ENCODE assay signal across 12 mouse cellular contexts in genomic region chr7:67776636-67777305, GRCm38 (mm10). TPM values are rescaled to one million over a fixed set of nuclear protein-coding genes. Genes with fewer than 3 reads are reported as not detected.
A peak's percentile ranks its signal among the peaks of the same experiment; 100 is the strongest.
DNase-seq lines count a peak whose midpoint lies in the region; ATAC-seq and TF ChIP-seq lines count a peak whose summit lies in the region.
"Had no signal": no experiment of that assay in that cellular context is flagged by ENCODE, and none has a peak within 500 bp of the region (broad histone marks: within the 10 kb centered on the region; RNA-seq: fewer than 3 reads in every experiment).

No protein-coding gene starts in this region.

- 0 out of 2 replicates have a peak overlapping the region, but pooled peaks have one; percentile 6 for H3K4me2 ChIP-seq in intestine, embryonic 16.5 days (ENCODE audit: low read depth, low read length)
- H3K4me2 ChIP-seq in intestine, postnatal 0 days (replicated peaks; ENCODE audit: low read depth): no peak overlapping the region
- H3K4me2 ChIP-seq in liver, embryonic 12.5 days: no peak overlapping the region
- H3K4me2 ChIP-seq: limb, embryonic 12.5 days had no signal

- H3K27ac ChIP-seq in intestine, embryonic 16.5 days (ENCODE audit: low read length): no peak overlapping the region
- no peak overlapping the region for H3K27ac ChIP-seq in intestine, postnatal 0 days (ENCODE audit: low read depth, low read length)
- H3K27ac ChIP-seq in liver, embryonic 12.5 days: no peak overlapping the region
- H3K27ac ChIP-seq: limb, embryonic 12.5 days; macrophage had no signal

- H3K36me3 ChIP-seq in intestine, embryonic 16.5 days (ENCODE audit: control insufficient read depth, insufficient read depth, low read length): no peaks in the 10 kb centered on the region
- no peaks in the 10 kb centered on the region for H3K36me3 ChIP-seq in intestine, postnatal 0 days (ENCODE audit: control insufficient read depth, insufficient read depth)
- no peaks in the 10 kb centered on the region for H3K36me3 ChIP-seq in liver, embryonic 12.5 days
- H3K36me3 ChIP-seq: limb, embryonic 12.5 days had no signal

- H3K27me3 ChIP-seq in intestine, embryonic 16.5 days (replicated peaks; ENCODE audit: control insufficient read depth, insufficient read depth, low read length): no peaks in the 10 kb centered on the region
- H3K27me3 ChIP-seq in intestine, postnatal 0 days (replicated peaks; ENCODE audit: control insufficient read depth, insufficient read depth, low read length): no peaks in the 10 kb centered on the region
- H3K27me3 ChIP-seq in liver, embryonic 12.5 days (replicated peaks): 0 out of 2 replicates have a peak, but pooled peaks cover 2% of the 10 kb centered on the region

- WGBS in intestine, embryonic 16.5 days: 54% methylated on average over 12 of the region's 12 CpGs
- WGBS in intestine, postnatal 0 days: 63% methylated on average over 12 of the region's 12 CpGs
- 62% methylated on average over 12 of the region's 12 CpGs for WGBS in liver, embryonic 12.5 days (ENCODE audit: insufficient replicate concordance)

- no peak for TF ChIP-seq CTCF in intestine, postnatal 0 days (IDR thresholded peaks at IDR 0.05; ENCODE audit: low read depth)

- no peak for ATAC-seq in intestine, embryonic 16.5 days
- ATAC-seq in intestine, postnatal 0 days: no peak
- no peak for ATAC-seq in liver, embryonic 12.5 days
- ATAC-seq: Patski had no signal

- DNase-seq in adrenal gland, postnatal 14 days: peak; percentile 46
- no peak for DNase-seq in adrenal gland, adult 18-20 months (ENCODE audit: low spot score in 2 of 2)
- peak; percentile 48 to 62 for DNase-seq in right cerebral cortex, postnatal 10 days (ENCODE audit: low spot score in 2 of 2)
- no peak for DNase-seq in right cerebral cortex, postnatal 36 days (ENCODE audit: low spot score in 2 of 2)
- DNase-seq in urinary bladder, adult 2 months (ENCODE audit: low spot score): no peak
- DNase-seq: B cell, adult 2 months had no signal

- H3K4me1 ChIP-seq in intestine, embryonic 16.5 days (ENCODE audit: control insufficient read depth, insufficient read depth, low read length): peaks cover 5% of the 10 kb centered on the region; the same call in 1 of the 2 replicates
- no peaks in the 10 kb centered on the region for H3K4me1 ChIP-seq in intestine, postnatal 0 days (replicated peaks; ENCODE audit: control insufficient read depth, insufficient read depth, low read length)
- no peaks in the 10 kb centered on the region for H3K4me1 ChIP-seq in liver, embryonic 12.5 days

- H3K9ac ChIP-seq in intestine, embryonic 16.5 days (ENCODE audit: low read depth, low read length): no peak overlapping the region
- H3K9ac ChIP-seq in intestine, postnatal 0 days (ENCODE audit: low read depth, low read length): no peak overlapping the region
- H3K9ac ChIP-seq in liver, embryonic 12.5 days: no peak overlapping the region
- H3K9ac ChIP-seq: limb, embryonic 12.5 days had no signal

- no peaks in the 10 kb centered on the region for H3K9me3 ChIP-seq in intestine, embryonic 16.5 days (ENCODE audit: control insufficient read depth, low read length)
- H3K9me3 ChIP-seq in intestine, postnatal 0 days (ENCODE audit: control insufficient read depth): no peaks in the 10 kb centered on the region
- H3K9me3 ChIP-seq in liver, embryonic 12.5 days (replicated peaks): no peaks in the 10 kb centered on the region
- H3K9me3 ChIP-seq: limb, embryonic 12.5 days had no signal

- H3K4me3 ChIP-seq in intestine, embryonic 16.5 days (ENCODE audit: low read length): no peak overlapping the region
- no peak overlapping the region for H3K4me3 ChIP-seq in intestine, postnatal 0 days (ENCODE audit: low read depth, low read length)
- no peak overlapping the region for H3K4me3 ChIP-seq in liver, embryonic 12.5 days
- H3K4me3 ChIP-seq: limb, embryonic 12.5 days had no signal

RNA-seq across cellular contexts. Expression of gene Synm, which starts 17.2 kb away (rescaled TPM):
- 8.9 and 10.2 TPM in 2 replicates for total RNA-seq in adrenal gland, postnatal 14 days (2021)
- total RNA-seq in adrenal gland, adult 18-20 months (2021): 10 to 100 TPM; 10.6 to 16.3 TPM
- 4.5 and 6.0 TPM in 2 replicates for polyA plus RNA-seq in intestine, embryonic 16.5 days (2015; fragmentation: Nextera tagmentation; extraction: Ambion mirVana)
- polyA plus RNA-seq in intestine, postnatal 0 days (2015; fragmentation: Nextera tagmentation; extraction: Ambion mirVana): 12.6 and 14.8 TPM in 2 replicates
- 268 and 422 TPM in 2 replicates for polyA plus RNA-seq in urinary bladder, adult 2 months (2012; rRNA removed)
- 0.13 and 0.17 TPM in 2 replicates for polyA plus RNA-seq in liver, embryonic 12.5 days (2016; fragmentation: Nextera tagmentation; extraction: Ambion mirVana)
- polyA plus RNA-seq: macrophage had no signal

Comparison
In these comparisons a context has a peak if more than half of its experiments do, and no peak if none do; other contexts are left out.
1. DNase-seq: peak in adrenal gland, postnatal 14 days (single experiment) and right cerebral cortex, postnatal 10 days (2 of 2); none in adrenal gland, adult 18-20 months (0 of 2), right cerebral cortex, postnatal 36 days (0 of 2) and urinary bladder, adult 2 months (single experiment).
2. RNA of gene Synm, which starts 17.2 kb away (polyA plus RNA-seq): 268 to 422 TPM in urinary bladder, adult 2 months; 12.6 to 14.8 TPM in intestine, postnatal 0 days, 4.5 to 6.0 TPM in intestine, embryonic 16.5 days and 0.13 to 0.17 TPM in liver, embryonic 12.5 days; every median in the first group is over 10 times any median in the second.